Mouse (Mus musculus): ENCODE data around the gene Fkbp4. TPM values are rescaled to one million over a fixed set of nuclear protein-coding genes. Genes with fewer than 3 reads are reported as not detected.
A peak's percentile ranks its signal among the peaks of the same experiment; 100 is the strongest.

The Fkbp4 gene
- polyA plus RNA-seq, 1 experiment: 138 TPM

DNA sequence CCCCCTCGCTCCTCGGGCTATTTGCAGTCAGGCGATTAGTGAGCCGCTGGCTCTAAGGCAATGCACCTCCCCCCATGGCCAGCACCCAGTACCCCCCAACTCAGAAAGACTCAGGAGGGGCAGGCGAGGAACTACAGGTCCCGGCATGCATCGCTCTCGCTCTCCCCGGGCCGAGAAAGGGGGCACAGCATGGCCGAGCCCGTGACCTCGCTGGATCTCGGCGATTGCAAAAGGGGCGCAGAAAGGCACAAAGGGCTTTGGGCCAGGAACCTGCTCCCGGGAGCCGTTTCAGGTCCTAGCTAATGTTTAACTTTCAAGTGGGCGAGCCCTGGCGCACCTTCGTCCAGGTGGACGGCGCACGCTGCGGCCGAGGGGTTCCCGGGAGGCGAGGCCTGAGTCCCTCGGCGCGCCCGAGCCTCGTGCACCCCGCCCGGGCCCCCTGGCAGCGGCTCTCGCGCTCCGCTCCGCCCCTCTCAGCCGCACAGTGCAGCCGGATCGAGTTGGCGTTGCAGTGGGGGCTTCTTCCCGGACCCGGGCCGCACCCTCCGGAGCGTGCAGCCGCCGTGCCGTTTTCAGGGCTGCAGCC, 653 bp downstream of the Fkbp4 start:
- peak; percentile 75 for DNase-seq
- under 1% methylated on average over 52 of the region's 52 CpGs for WGBS
- no peaks in the 10 kb centered on the region for H3K27me3 ChIP-seq (ENCODE audit: control insufficient read depth, insufficient read depth, low read length)
- no peak overlapping the region for H3K27ac ChIP-seq (ENCODE audit: control insufficient read depth, insufficient read depth, low read length)
- H3K4me3 ChIP-seq (ENCODE audit: control insufficient read depth, insufficient read depth, low read length): peak overlapping the region; percentile 84
- peaks cover 28% of the 10 kb centered on the region for H3K36me3 ChIP-seq (ENCODE audit: control insufficient read depth, insufficient read depth, low read length)
- TF ChIP-seq POLR2A (IDR thresholded peaks at IDR 0.05; ENCODE audit: control insufficient read depth, extremely low read depth, insufficient read depth, low read length, poor library complexity) (no peak), CTCF (IDR thresholded peaks at IDR 0.05; ENCODE audit: borderline replicate concordance, control insufficient read depth, extremely low read depth, insufficient read depth, low read length, poor library complexity) (peak; percentile 28; the same call in 1 of the 2 replicates)
- H3K4me1 ChIP-seq (replicated peaks; ENCODE audit: control insufficient read depth, insufficient read depth, low read length): peaks cover 9% of the 10 kb centered on the region

- whole genome bisulfite sequencing: 7% methylated on average over 10 of the region's 10 CpGs
- H3K27me3 ChIP-seq (ENCODE audit: control insufficient read depth, insufficient read depth, low read length): no peaks in the 10 kb centered on the region
- peaks cover 9% of the 10 kb centered on the region for H3K4me1 ChIP-seq (replicated peaks; ENCODE audit: control insufficient read depth, insufficient read depth, low read length)
- peak overlapping the region; percentile 84 for H3K4me3 ChIP-seq (ENCODE audit: control insufficient read depth, insufficient read depth, low read length)
- TF ChIP-seq CTCF (IDR thresholded peaks at IDR 0.05; ENCODE audit: borderline replicate concordance, control insufficient read depth, extremely low read depth, insufficient read depth, low read length, poor library complexity): no peak
- TF ChIP-seq POLR2A (IDR thresholded peaks at IDR 0.05; ENCODE audit: control insufficient read depth, extremely low read depth, insufficient read depth, low read length, poor library complexity): no peak
- DNase-seq: no peak
- H3K36me3 ChIP-seq (ENCODE audit: control insufficient read depth, insufficient read depth, low read length): peaks cover 34% of the 10 kb centered on the region
- H3K27ac ChIP-seq (ENCODE audit: control insufficient read depth, insufficient read depth, low read length): no peak overlapping the region
Measured at GRCm38 (mm10) chr6:128437288-128437687, 1.2 kb downstream of the Fkbp4 start.

DNA sequence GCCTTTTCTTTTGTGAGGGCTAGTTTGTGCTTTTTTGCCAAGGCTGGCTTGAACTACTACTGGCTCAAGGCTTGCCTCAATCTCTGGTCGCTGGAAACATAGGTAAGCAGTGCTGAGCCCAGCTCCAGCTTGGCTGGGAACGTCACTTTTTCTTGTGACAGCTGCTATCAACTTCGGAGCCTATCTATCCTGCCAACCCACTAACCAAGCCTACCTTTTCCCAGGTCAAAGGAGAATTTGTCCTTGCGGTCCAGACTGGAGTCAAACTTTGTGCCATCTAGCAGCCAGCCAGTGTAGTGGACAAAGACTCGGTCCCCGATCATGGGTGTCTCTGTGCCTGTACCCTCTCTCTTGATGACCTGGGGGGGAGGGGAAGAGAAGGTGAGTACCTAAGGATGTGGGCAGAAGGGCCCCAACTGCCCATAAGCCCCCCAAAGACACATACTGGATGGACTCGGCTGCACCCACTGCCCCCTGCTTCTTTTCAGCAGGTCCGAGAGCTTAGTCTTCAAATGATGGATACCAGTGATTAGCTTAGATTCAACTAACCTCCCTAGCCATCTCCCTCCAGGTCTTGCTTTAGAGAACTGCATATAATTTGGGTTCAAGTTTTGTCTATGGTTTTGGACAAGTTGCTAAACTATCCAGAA, 2.0 kb downstream of the Fkbp4 start:
- H3K27ac ChIP-seq (ENCODE audit: control insufficient read depth, insufficient read depth, low read length): no peak overlapping the region

GRCm38 (mm10) chr6:128435474-128435873, 3.0 kb downstream of the Fkbp4 start:
- H3K27ac ChIP-seq (ENCODE audit: control insufficient read depth, insufficient read depth, low read length): no peak overlapping the region
- peaks cover 49% of the 10 kb centered on the region for H3K36me3 ChIP-seq (ENCODE audit: control insufficient read depth, insufficient read depth, low read length)
- H3K4me1 ChIP-seq (replicated peaks; ENCODE audit: control insufficient read depth, insufficient read depth, low read length): peaks cover 9% of the 10 kb centered on the region
- no peak for DNase-seq
- H3K27me3 ChIP-seq (ENCODE audit: control insufficient read depth, insufficient read depth, low read length): no peaks in the 10 kb centered on the region
- WGBS: 73% methylated on average over 5 of the region's 5 CpGs
- H3K4me3 ChIP-seq (ENCODE audit: control insufficient read depth, insufficient read depth, low read length): no peak overlapping the region
- no peak for TF ChIP-seq POLR2A (IDR thresholded peaks at IDR 0.05; ENCODE audit: control insufficient read depth, extremely low read depth, insufficient read depth, low read length, poor library complexity)
- TF ChIP-seq CTCF (IDR thresholded peaks at IDR 0.05; ENCODE audit: borderline replicate concordance, control insufficient read depth, extremely low read depth, insufficient read depth, low read length, poor library complexity): no peak

More for the DNA sequence above, 2.0 kb downstream of the Fkbp4 start:
- no peaks in the 10 kb centered on the region for H3K27me3 ChIP-seq (ENCODE audit: control insufficient read depth, insufficient read depth, low read length)
- no peak for DNase-seq
- H3K4me3 ChIP-seq (ENCODE audit: control insufficient read depth, insufficient read depth, low read length): no peak overlapping the region
- H3K36me3 ChIP-seq (ENCODE audit: control insufficient read depth, insufficient read depth, low read length): peaks cover 42% of the 10 kb centered on the region
- 96% methylated on average over 8 of the region's 8 CpGs for WGBS
- TF ChIP-seq POLR2A (IDR thresholded peaks at IDR 0.05; ENCODE audit: control insufficient read depth, extremely low read depth, insufficient read depth, low read length, poor library complexity) (no peak), CTCF (IDR thresholded peaks at IDR 0.05; ENCODE audit: borderline replicate concordance, control insufficient read depth, extremely low read depth, insufficient read depth, low read length, poor library complexity) (no peak)
- peaks cover 9% of the 10 kb centered on the region for H3K4me1 ChIP-seq (replicated peaks; ENCODE audit: control insufficient read depth, insufficient read depth, low read length)

- Histone ChIP-seq H3K27ac (ENCODE audit: control insufficient read depth, insufficient read depth, low read length) (no peak overlapping the region), H3K4me1 (replicated peaks; ENCODE audit: control insufficient read depth, insufficient read depth, low read length) (peaks cover 6% of the 10 kb centered on the region), H3K27me3 (ENCODE audit: control insufficient read depth, insufficient read depth, low read length) (no peaks in the 10 kb centered on the region), H3K36me3 (ENCODE audit: control insufficient read depth, insufficient read depth, low read length) (peaks cover 51% of the 10 kb centered on the region), H3K4me3 (ENCODE audit: control insufficient read depth, insufficient read depth, low read length) (no peak overlapping the region)
- 93% methylated on average over 13 of the region's 13 CpGs for WGBS
- no peak for DNase-seq
- no peak for TF ChIP-seq CTCF (IDR thresholded peaks at IDR 0.05; ENCODE audit: borderline replicate concordance, control insufficient read depth, extremely low read depth, insufficient read depth, low read length, poor library complexity)
- TF ChIP-seq POLR2A (IDR thresholded peaks at IDR 0.05; ENCODE audit: control insufficient read depth, extremely low read depth, insufficient read depth, low read length, poor library complexity): no peak
Measured at GRCm38 (mm10) chr6:128433566-128433965, 4.9 kb downstream of the Fkbp4 start.

GRCm38 (mm10) chr6:128432356-128432915, 6.0 kb downstream of the Fkbp4 start:
- WGBS: 93% methylated on average over 13 of the region's 13 CpGs

More at GRCm38 (mm10) chr6:128432356-128432915, 6.0 kb downstream of the Fkbp4 start:
- Histone ChIP-seq H3K27ac (ENCODE audit: control insufficient read depth, insufficient read depth, low read length) (no peak overlapping the region), H3K27me3 (ENCODE audit: control insufficient read depth, insufficient read depth, low read length) (no peaks in the 10 kb centered on the region), H3K36me3 (ENCODE audit: control insufficient read depth, insufficient read depth, low read length) (peaks cover 51% of the 10 kb centered on the region), H3K4me1 (replicated peaks; ENCODE audit: control insufficient read depth, insufficient read depth, low read length) (peaks cover 5% of the 10 kb centered on the region), H3K4me3 (ENCODE audit: control insufficient read depth, insufficient read depth, low read length) (no peak overlapping the region)
- TF ChIP-seq POLR2A (IDR thresholded peaks at IDR 0.05; ENCODE audit: control insufficient read depth, extremely low read depth, insufficient read depth, low read length, poor library complexity) (no peak), CTCF (IDR thresholded peaks at IDR 0.05; ENCODE audit: borderline replicate concordance, control insufficient read depth, extremely low read depth, insufficient read depth, low read length, poor library complexity) (no peak)
- no peak for DNase-seq

Measured in thymus, adult 2 months (tissue).